14 mouse cellular contexts compared by ENCODE assay signal in the genomic region with DNA sequence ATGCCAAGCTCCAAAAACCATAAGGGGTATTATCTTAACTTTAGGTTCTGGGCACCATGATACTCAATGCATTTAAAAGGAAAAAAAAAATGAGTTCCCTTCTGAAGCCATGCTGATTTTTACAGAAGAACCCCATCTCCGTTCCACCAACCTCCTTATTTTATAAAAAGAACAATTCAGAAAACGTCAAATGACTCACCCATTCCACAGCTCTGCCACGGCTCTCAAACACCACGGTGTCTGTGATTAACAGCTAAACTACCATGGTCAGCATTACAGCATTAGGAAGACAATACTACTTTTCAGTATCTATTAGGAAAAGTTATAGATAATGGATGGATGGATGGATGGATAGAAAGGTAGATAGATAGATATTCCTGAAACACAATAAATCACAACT.
"Had no signal": no experiment of that assay in that cellular context is flagged by ENCODE, and none has a peak within 500 bp of the region (broad histone marks: within the 10 kb centered on the region; RNA-seq: fewer than 3 reads in every experiment).

No protein-coding gene starts in this region.

- H3K9ac ChIP-seq: liver, embryonic 13.5 days; liver, postnatal 0 days; lung, embryonic 15.5 days; midbrain, embryonic 15.5 days; neural tube, embryonic 12.5 days had no signal

- ATAC-seq: liver, postnatal 0 days; midbrain, embryonic 15.5 days had no signal

- H3K9me3 ChIP-seq: liver, embryonic 13.5 days; lung, embryonic 15.5 days; megakaryocyte, embryonic 14.5 days; midbrain, embryonic 15.5 days; neural tube, embryonic 12.5 days had no signal

- DNase-seq: liver; liver, embryonic 13.5 days; liver, postnatal 0 days; lung, postnatal 14 days; spleen, adult 18-20 months; thymus, adult 18-20 months; thymus, postnatal 14 days had no signal

- H3K4me3 ChIP-seq: left cerebral cortex, adult 2 months; liver, embryonic 13.5 days; lung, embryonic 15.5 days; megakaryocyte, embryonic 14.5 days; midbrain, embryonic 15.5 days; neural tube, embryonic 12.5 days had no signal

- H3K4me2 ChIP-seq: liver, embryonic 13.5 days; lung, embryonic 15.5 days; midbrain, embryonic 11.5 days; midbrain, embryonic 15.5 days; neural tube, embryonic 12.5 days had no signal

- H3K27ac ChIP-seq: left cerebral cortex, adult 2 months; liver, embryonic 13.5 days; lung, embryonic 15.5 days; macrophage; midbrain, embryonic 15.5 days; neural tube, embryonic 12.5 days had no signal

- H3K27me3 ChIP-seq: liver, embryonic 13.5 days; lung, embryonic 15.5 days; megakaryocyte, embryonic 14.5 days; midbrain, embryonic 15.5 days; neural tube, embryonic 12.5 days had no signal

- H3K36me3 ChIP-seq: lung, embryonic 15.5 days; midbrain, embryonic 15.5 days; neural tube, embryonic 12.5 days had no signal
